In genomic region chr2:124639221-124639963, GRCm38 (mm10) we compare ENCODE assay signal across 27 mouse cellular contexts.
A peak's percentile ranks its signal among the peaks of the same experiment; 100 is the strongest.
DNase-seq lines count a peak whose midpoint lies in the region; ATAC-seq lines count a peak whose summit lies in the region.
"Had no signal": no experiment of that assay in that cellular context is flagged by ENCODE, and none has a peak within 500 bp of the region (broad histone marks: within the 10 kb centered on the region; RNA-seq: fewer than 3 reads in every experiment).

No protein-coding gene starts in this region.

- no peaks in the 10 kb centered on the region for H3K36me3 ChIP-seq in midbrain, embryonic 11.5 days (ENCODE audit: control insufficient read depth, insufficient read depth, low read length)
- H3K36me3 ChIP-seq in midbrain, embryonic 15.5 days (replicated peaks) = no peaks in the 10 kb centered on the region
- no peaks in the 10 kb centered on the region for H3K36me3 ChIP-seq in intestine, embryonic 15.5 days
- no peaks in the 10 kb centered on the region for H3K36me3 ChIP-seq in midbrain, embryonic 14.5 days (ENCODE audit: control insufficient read depth, insufficient read depth, low read length)
- H3K36me3 ChIP-seq: embryonic facial prominence, embryonic 10.5 days; embryonic facial prominence, embryonic 15.5 days; forebrain, embryonic 12.5 days; hindbrain, embryonic 12.5 days; limb, embryonic 12.5 days; liver, embryonic 15.5 days had no signal

- H3K4me1 ChIP-seq in midbrain, embryonic 11.5 days (ENCODE audit: control insufficient read depth, insufficient read depth, low read length) = peaks cover 21% of the 10 kb centered on the region
- H3K4me1 ChIP-seq in midbrain, embryonic 15.5 days = peaks cover 13% of the 10 kb centered on the region; the same call in 1 of the 2 replicates
- peaks cover 11% of the 10 kb centered on the region for H3K4me1 ChIP-seq in intestine, embryonic 15.5 days (replicated peaks)
- H3K4me1 ChIP-seq in midbrain, embryonic 14.5 days (ENCODE audit: control insufficient read depth, insufficient read depth, low read length) = peaks cover 9% of the 10 kb centered on the region
- H3K4me1 ChIP-seq: liver, embryonic 15.5 days had no signal

- H3K9me3 ChIP-seq in midbrain, embryonic 11.5 days (ENCODE audit: control insufficient read depth, low read length) = no peaks in the 10 kb centered on the region
- H3K9me3 ChIP-seq in midbrain, embryonic 15.5 days = no peaks in the 10 kb centered on the region
- no peaks in the 10 kb centered on the region for H3K9me3 ChIP-seq in intestine, embryonic 15.5 days
- no peaks in the 10 kb centered on the region for H3K9me3 ChIP-seq in midbrain, embryonic 14.5 days (ENCODE audit: control insufficient read depth, low read length)
- H3K9me3 ChIP-seq: embryonic facial prominence, embryonic 10.5 days; embryonic facial prominence, embryonic 15.5 days; forebrain, embryonic 12.5 days; hindbrain, embryonic 12.5 days; limb, embryonic 12.5 days; liver, embryonic 15.5 days had no signal

- WGBS in midbrain, embryonic 11.5 days = 36% methylated on average over 5 of the region's 5 CpGs
- 35% methylated on average over 5 of the region's 5 CpGs for WGBS in midbrain, embryonic 15.5 days
- WGBS in intestine, embryonic 15.5 days = 67% methylated on average over 5 of the region's 5 CpGs
- 34% methylated on average over 5 of the region's 5 CpGs for WGBS in midbrain, embryonic 14.5 days

- no peak overlapping the region for H3K4me3 ChIP-seq in midbrain, embryonic 11.5 days (ENCODE audit: low read depth, low read length)
- H3K4me3 ChIP-seq in midbrain, embryonic 15.5 days = no peak overlapping the region
- H3K4me3 ChIP-seq in intestine, embryonic 15.5 days (replicated peaks) = no peak overlapping the region
- no peak overlapping the region for H3K4me3 ChIP-seq in midbrain, embryonic 14.5 days (replicated peaks; ENCODE audit: low read depth, low read length)
- H3K4me3 ChIP-seq: embryonic facial prominence, embryonic 10.5 days; embryonic facial prominence, embryonic 15.5 days; forebrain, embryonic 12.5 days; hindbrain, embryonic 12.5 days; limb, embryonic 12.5 days; liver, embryonic 15.5 days had no signal

- H3K27ac ChIP-seq in midbrain, embryonic 11.5 days (ENCODE audit: low read depth, low read length) = no peak overlapping the region
- no peak overlapping the region for H3K27ac ChIP-seq in midbrain, embryonic 15.5 days
- H3K27ac ChIP-seq in intestine, embryonic 15.5 days = no peak overlapping the region
- H3K27ac ChIP-seq in midbrain, embryonic 14.5 days (replicated peaks; ENCODE audit: low read depth, low read length) = no peak overlapping the region
- H3K27ac ChIP-seq: embryonic facial prominence, embryonic 10.5 days; embryonic facial prominence, embryonic 15.5 days; forebrain, embryonic 12.5 days; hindbrain, embryonic 12.5 days; limb, embryonic 12.5 days; liver, embryonic 15.5 days had no signal

- intact Hi-C loops in heart, postnatal 10 days (cut with DNase I) = no loop called here
- intact Hi-C loops in left cerebral cortex, postnatal 25 days (cut with DNase I) = no loop called here

- no peak overlapping the region for H3K9ac ChIP-seq in midbrain, embryonic 11.5 days (ENCODE audit: low read length)
- no peak overlapping the region for H3K9ac ChIP-seq in midbrain, embryonic 15.5 days
- no peak overlapping the region for H3K9ac ChIP-seq in intestine, embryonic 15.5 days
- no peak overlapping the region for H3K9ac ChIP-seq in midbrain, embryonic 14.5 days (replicated peaks; ENCODE audit: low read length)
- H3K9ac ChIP-seq: embryonic facial prominence, embryonic 15.5 days; forebrain, embryonic 12.5 days; forebrain, postnatal 0 days; hindbrain, embryonic 12.5 days; limb, embryonic 12.5 days; liver, embryonic 15.5 days; lung, embryonic 14.5 days had no signal

- peak; percentile 49; the same call in 1 of the 2 replicates for ATAC-seq in midbrain, embryonic 11.5 days (ENCODE audit: low FRiP score)
- ATAC-seq in midbrain, embryonic 15.5 days (replicated peaks) = no peak
- ATAC-seq in intestine, embryonic 15.5 days = peak; percentile 73
- no peak for ATAC-seq in midbrain, embryonic 14.5 days (ENCODE audit: low FRiP score, low TSS enrichment)
- ATAC-seq: activated CD4-positive, CD25-positive, alpha-beta regulatory T cell, adult 4 months; CD4-positive, CD25-positive, alpha-beta regulatory T cell, adult 4 months; forebrain, postnatal 0 days had no signal

- no peaks in the 10 kb centered on the region for H3K27me3 ChIP-seq in midbrain, embryonic 11.5 days (ENCODE audit: control insufficient read depth, insufficient read depth, low read length)
- no peaks in the 10 kb centered on the region for H3K27me3 ChIP-seq in midbrain, embryonic 15.5 days (replicated peaks)
- H3K27me3 ChIP-seq in intestine, embryonic 15.5 days (replicated peaks) = no peaks in the 10 kb centered on the region
- no peaks in the 10 kb centered on the region for H3K27me3 ChIP-seq in midbrain, embryonic 14.5 days (ENCODE audit: control insufficient read depth, insufficient read depth, low read length)
- H3K27me3 ChIP-seq: embryonic facial prominence, embryonic 15.5 days; forebrain, embryonic 12.5 days; hindbrain, embryonic 12.5 days; limb, embryonic 12.5 days; liver, embryonic 15.5 days had no signal

- peak; percentile 69 for DNase-seq in heart, adult 11 months
- no peak for DNase-seq in heart, postnatal 10 days
- DNase-seq in midbrain, embryonic 11.5 days (ENCODE audit: low spot score, missing footprints) = peak; percentile 85
- DNase-seq in midbrain, embryonic 14.5 days = peak; percentile 37
- no peak for DNase-seq in left cerebral cortex, postnatal 25 days (ENCODE audit: low spot score in 2 of 2)
- DNase-seq: adrenal gland, adult 2 months; adrenal gland, postnatal 36 days; cerebellum, adult 8-10 months; cerebellum, postnatal 25 days; forebrain, postnatal 0 days; kidney, adult 9 months; kidney, postnatal 14 days; layer of hippocampus, adult 9-11 months; lung, embryonic 14.5 days; lung, postnatal 14 days; spleen, adult 18-20 months; thymus, postnatal 25 days had no signal

- H3K4me2 ChIP-seq in midbrain, embryonic 11.5 days = no peak overlapping the region
- no peak overlapping the region for H3K4me2 ChIP-seq in midbrain, embryonic 15.5 days
- H3K4me2 ChIP-seq in intestine, embryonic 15.5 days (replicated peaks) = no peak overlapping the region
- H3K4me2 ChIP-seq in midbrain, embryonic 14.5 days (ENCODE audit: low read length) = no peak overlapping the region
- H3K4me2 ChIP-seq: embryonic facial prominence, embryonic 15.5 days; forebrain, embryonic 12.5 days; hindbrain, embryonic 12.5 days; limb, embryonic 12.5 days; liver, embryonic 15.5 days; lung, embryonic 14.5 days had no signal

Comparison
In these comparisons a context has a peak if more than half of its experiments do, and no peak if none do; other contexts are left out.
1. DNase-seq: peak in heart, adult 11 months (single experiment), midbrain, embryonic 11.5 days (single experiment) and midbrain, embryonic 14.5 days (single experiment); none in heart, postnatal 10 days (0 of 2) and left cerebral cortex, postnatal 25 days (0 of 2).
2. ATAC-seq: peak in midbrain, embryonic 11.5 days (single experiment) and intestine, embryonic 15.5 days (single experiment); none in midbrain, embryonic 15.5 days (single experiment) and midbrain, embryonic 14.5 days (single experiment).